Mouse (Mus musculus) CH12.LX (cell line): ENCODE measurements around the gene Myrip. TPM values are rescaled to one million over a fixed set of nuclear protein-coding genes. Genes with fewer than 3 reads are reported as not detected.
A peak's percentile ranks its signal among the peaks of the same experiment; 100 is the strongest.

Source experiments
- DNase-seq: peaks from one replicate; pipeline ENCODE4 v3.0.0-alpha.2; 2013; ENCODE audit errors: extremely low read depth
- H3K27ac ChIP-seq: 2 replicates; pipeline ENCODE4 v1.5.1; 2012; ENCODE audit warnings: low read depth, mild to moderate bottlenecking, control low read depth, moderate library complexity; ENCODE audit not compliant: insufficient read depth
- H3K27me3 ChIP-seq: replicated peaks from 2 replicates; pipeline ENCODE3; 2012; ENCODE audit warnings: inconsistent platforms
- H3K36me3 ChIP-seq, 2 experiments: replicated peaks in 1 of 2; 2 replicates each; pipeline versions ENCODE3 to v1.6.1; 2012; ENCODE audit warnings: inconsistent platforms in 1 of 2, low read length in 1 of 2, mild to moderate bottlenecking in 1 of 2, mixed read lengths in 1 of 2, moderate library complexity in 1 of 2; ENCODE audit not compliant: control insufficient read depth in 1 of 2, insufficient read depth in 1 of 2
- H3K4me1 ChIP-seq, 2 experiments: 2 replicates each; pipeline ENCODE4 v1.6.1; 2012; ENCODE audit warnings: inconsistent platforms in 1 of 2, moderate library complexity in 1 of 2; ENCODE audit not compliant: insufficient read depth in 2 of 2, control insufficient read depth in 1 of 2
- H3K4me2 ChIP-seq: 2 replicates; pipeline ENCODE4 v1.6.1; 2012; ENCODE audit warnings: low read depth, mild to moderate bottlenecking, control low read depth; ENCODE audit not compliant: poor library complexity, insufficient read depth, severe bottlenecking
- H3K4me3 ChIP-seq, 3 experiments: fragments of 150-350 bp in 1 of 3; sonication (generic) in 1 of 3; replicated peaks in 1 of 3; 2 replicates each; pipeline versions ENCODE3 to v1.5.1; 2011 to 2012; ENCODE audit warnings: low read depth in 2 of 3, low read length in 2 of 3, mild to moderate bottlenecking in 2 of 3, moderate library complexity in 2 of 3, control low read depth in 1 of 3, improper control_type of control experiment in 1 of 3, inconsistent platforms in 1 of 3, mixed read lengths in 1 of 3; ENCODE audit not compliant: poor library complexity in 1 of 3
- H3K79me2 ChIP-seq: replicated peaks from 2 replicates; pipeline ENCODE4 v1.6.1; 2012; ENCODE audit warnings: mild to moderate bottlenecking, moderate library complexity; ENCODE audit not compliant: control insufficient read depth, poor library complexity, insufficient read depth, severe bottlenecking; ENCODE audit errors: extremely low read depth
- H3K9ac ChIP-seq: 2 replicates; pipeline ENCODE4 v1.6.1; 2012; ENCODE audit warnings: low read depth, mild to moderate bottlenecking, control low read depth, moderate library complexity; ENCODE audit not compliant: insufficient read depth
- H3K9me3 ChIP-seq: replicated peaks from 2 replicates; pipeline ENCODE3; 2012; ENCODE audit warnings: low read length, inconsistent platforms, mixed read lengths
- BHLHE40 ChIP-seq: IDR thresholded peaks from 2 replicates; pipeline ENCODE4 v1.6.1; 2011; ENCODE audit warnings: mild to moderate bottlenecking, low read depth, low read length, improper control_type of control experiment
- CHD2 ChIP-seq: IDR thresholded peaks from 2 replicates; pipeline ENCODE4 v1.6.1; 2011; ENCODE audit warnings: low read length, improper control_type of control experiment
- CTCF ChIP-seq, 2 experiments: IDR thresholded peaks in 1 of 2; conservative IDR thresholded peaks in 1 of 2; 2 replicates each; pipeline ENCODE4 v1.5.1; 2011 to 2012; ENCODE audit warnings: low read depth in 2 of 2, low read length in 2 of 2, improper control_type of control experiment in 1 of 2, inconsistent platforms in 1 of 2, mild to moderate bottlenecking in 1 of 2, moderate library complexity in 1 of 2
- ELF1 ChIP-seq: IDR thresholded peaks from 2 replicates; pipeline ENCODE4 v1.6.1; 2014; ENCODE audit warnings: low read depth, mild to moderate bottlenecking, inconsistent platforms, low read length, improper control_type of control experiment
- EP300 ChIP-seq: IDR thresholded peaks from 2 replicates; pipeline ENCODE4 v1.6.1; 2011; ENCODE audit warnings: low read length, improper control_type of control experiment
- ETS1 ChIP-seq: conservative IDR thresholded peaks from 2 replicates; pipeline ENCODE4 v1.6.1; 2012; ENCODE audit warnings: low read depth, mild to moderate bottlenecking, inconsistent platforms, low read length, improper control_type of control experiment, moderate library complexity
- GABPA ChIP-seq: IDR thresholded peaks from 2 replicates; pipeline ENCODE4 v1.6.1; 2012; ENCODE audit warnings: low read depth, low read length, improper control_type of control experiment, inconsistent platforms; ENCODE audit not compliant: insufficient replicate concordance
- IRF4 ChIP-seq: IDR thresholded peaks from 2 replicates; pipeline ENCODE4 v1.6.1; 2014; ENCODE audit warnings: low read depth, mild to moderate bottlenecking, inconsistent platforms, low read length, improper control_type of control experiment
- JUND ChIP-seq: conservative IDR thresholded peaks from 2 replicates; pipeline ENCODE4 v1.6.1; 2011; ENCODE audit warnings: low read depth, low read length, improper control_type of control experiment
- KAT2A ChIP-seq: IDR thresholded peaks from 2 replicates; pipeline ENCODE4 v1.6.1; 2012; ENCODE audit warnings: low read length, improper control_type of control experiment, inconsistent platforms; ENCODE audit not compliant: insufficient replicate concordance
- MAFK ChIP-seq: IDR thresholded peaks from 2 replicates; pipeline ENCODE4 v1.6.1; 2011; ENCODE audit warnings: low read length, improper control_type of control experiment; ENCODE audit not compliant: insufficient replicate concordance
- MAX ChIP-seq: IDR thresholded peaks from 2 replicates; pipeline ENCODE4 v1.6.1; 2011; ENCODE audit warnings: low read length, improper control_type of control experiment
- MAZ ChIP-seq: IDR thresholded peaks from 2 replicates; pipeline ENCODE4 v1.6.1; 2012; ENCODE audit warnings: low read depth, mild to moderate bottlenecking, inconsistent platforms, low read length, improper control_type of control experiment, moderate library complexity
- MXI1 ChIP-seq: IDR thresholded peaks from 2 replicates; pipeline ENCODE4 v1.6.1; 2011; ENCODE audit warnings: mild to moderate bottlenecking, low read depth, low read length, improper control_type of control experiment
- MYC ChIP-seq: IDR thresholded peaks from 2 replicates; pipeline ENCODE4 v1.6.1; 2011; ENCODE audit warnings: low read depth, mild to moderate bottlenecking, improper control_type of control experiment, low read length
- NELFE ChIP-seq: IDR thresholded peaks from 2 replicates; pipeline ENCODE4 v1.6.1; 2011; ENCODE audit warnings: low read depth, low read length, improper control_type of control experiment
- PAX5 ChIP-seq: IDR thresholded peaks from 2 replicates; pipeline ENCODE4 v1.6.1; 2012; ENCODE audit warnings: low read length, inconsistent platforms, mixed read lengths
- POLR2A ChIP-seq: IDR thresholded peaks from 2 replicates; pipeline ENCODE4 v1.6.1; 2011; ENCODE audit warnings: low read depth, mild to moderate bottlenecking, improper control_type of control experiment, low read length
- POLR2AphosphoS2 ChIP-seq: IDR thresholded peaks from 2 replicates; pipeline ENCODE4 v1.6.1; 2011; ENCODE audit warnings: low read depth, low read length, improper control_type of control experiment
- RAD21 ChIP-seq: IDR thresholded peaks from 2 replicates; pipeline ENCODE4 v1.6.1; 2011; ENCODE audit warnings: low read depth, mild to moderate bottlenecking, low read length, improper control_type of control experiment, moderate library complexity
- RCOR1 ChIP-seq: conservative IDR thresholded peaks from 2 replicates; pipeline ENCODE4 v1.6.1; 2012; ENCODE audit warnings: low read depth, mild to moderate bottlenecking, inconsistent platforms, low read length, improper control_type of control experiment
- SMC3 ChIP-seq: IDR thresholded peaks from 2 replicates; pipeline ENCODE4 v1.6.1; 2011; ENCODE audit warnings: low read depth, low read length, improper control_type of control experiment
- TBP ChIP-seq: conservative IDR thresholded peaks from 2 replicates; pipeline ENCODE4 v1.6.1; 2011; ENCODE audit warnings: low read depth, low read length, improper control_type of control experiment
- TCF12 ChIP-seq: IDR thresholded peaks from 2 replicates; pipeline ENCODE4 v1.6.1; 2014; ENCODE audit warnings: low read depth, mild to moderate bottlenecking, inconsistent platforms, low read length, improper control_type of control experiment
- UBTF ChIP-seq: IDR thresholded peaks from 2 replicates; pipeline ENCODE4 v1.6.1; 2012; ENCODE audit warnings: low read depth, mild to moderate bottlenecking, inconsistent platforms, low read length, improper control_type of control experiment, moderate library complexity
- USF1 ChIP-seq: IDR thresholded peaks from 2 replicates; pipeline ENCODE4 v1.6.1; 2014; ENCODE audit warnings: low read depth, mild to moderate bottlenecking, inconsistent platforms, low read length, improper control_type of control experiment
- ZC3H11A ChIP-seq: IDR thresholded peaks from 2 replicates; pipeline ENCODE4 v1.6.1; 2012; ENCODE audit warnings: low read depth, mild to moderate bottlenecking, inconsistent platforms, low read length, improper control_type of control experiment
- ZNF384 ChIP-seq: IDR thresholded peaks from 2 replicates; pipeline ENCODE4 v1.6.1; 2012; ENCODE audit warnings: low read depth, low read length, improper control_type of control experiment, inconsistent platforms
- dilution Hi-C: fragments of 300-500 bp; cut with MboI; formaldehyde crosslinking; loops from 2 replicates; pipeline ENCODE4 v1.14.3; 2020; ENCODE audit warnings: low sequenced_read_pairs; ENCODE audit not compliant: extremely low pct_unique_long_range_greater_than_20kb, extremely low pct_ligation_motif_present
- in situ Hi-C: fragments of 300-500 bp; cut with MboI; formaldehyde crosslinking; loops from 3 replicates; pipeline ENCODE4 v1.14.3; 2019; ENCODE audit warnings: low sequenced_read_pairs, low pct_ligation_motif_present, low pct_unique_long_range_greater_than_20kb, mixed read lengths
- polyA plus RNA-seq: library from polyadenylated mRNA; unstranded; fragments of >175 nt; gene quantifications from 2 replicates; pipeline ENCODE4 v1.2.1, GENCODE M21; 2012; ENCODE audit warnings: low read depth; ENCODE audit not compliant: insufficient read length
- total RNA-seq, 2 experiments: library from RNA; depleted of rRNA; stranded (reverse); fragments of 300-350 nt in 1 of 2; fragments of >200 nt in 1 of 2; gene quantifications; 2 replicates each; pipeline ENCODE4 v1.2.3; 2012 to 2014

Myrip gene
- total and polyA plus RNA-seq, 3 experiments = not detected

DNA sequence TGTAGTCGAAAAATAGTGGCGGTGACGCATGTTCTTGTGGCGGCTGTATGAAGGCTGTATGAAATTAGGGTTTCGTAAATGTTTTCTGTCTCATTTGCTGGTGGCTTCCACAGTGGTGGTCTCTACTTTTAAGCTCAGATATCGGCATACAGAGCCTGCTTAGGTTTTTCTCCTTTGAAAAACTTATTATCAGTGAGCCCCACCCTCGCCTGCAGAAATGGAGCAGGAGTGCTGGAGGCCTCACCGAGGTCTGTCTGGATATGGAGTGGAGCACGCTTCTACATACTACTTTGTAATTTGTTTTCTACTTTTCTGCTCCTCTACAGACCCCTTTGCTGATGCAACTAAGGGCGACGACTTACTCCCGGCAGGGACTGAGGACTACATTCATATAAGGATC lies 192.5 kb downstream of the Myrip start:
- in situ Hi-C loops (no loop called here), dilution Hi-C loops (no loop called here)
- Histone ChIP-seq H3K27ac (no peak overlapping the region), H3K27me3 (no peaks in the 10 kb centered on the region), H3K36me3 (peaks cover 22 to 37% of the 10 kb centered on the region in 2 experiments), H3K9ac (peak overlapping the region; percentile 97; the same call in 1 of the 2 replicates), H3K79me2 (no peaks in the 10 kb centered on the region; the same call in 1 of the 2 replicates), H3K9me3 (no peaks in the 10 kb centered on the region), H3K4me1 (peaks cover 0 to 13% of the 10 kb centered on the region in 2 experiments; a peak in 3 of 4 replicates), H3K4me3 (peak overlapping the region; percentile 35 to 90 (median 74)), H3K4me2 (peak overlapping the region; percentile 97)
- TF ChIP-seq MAFK (no peak), POLR2AphosphoS2 (no peak), USF1 (no peak), KAT2A (no peak), SMC3 (no peak), RAD21 (no peak), TBP (no peak), RCOR1 (no peak), TCF12 (no peak), PAX5 (no peak), MAZ (no peak), POLR2A (no peak), EP300 (no peak), ELF1 (no peak), UBTF (no peak), CTCF (conservative IDR thresholded peaks at IDR 0.05 in 1 of 2, IDR thresholded peaks at IDR 0.05 in 1 of 2; ENCODE audit: low read depth in 2 of 2, low read length in 2 of 2) (no peak), ZNF384 (no peak), GABPA (no peak), CHD2 (no peak)
- no peak for DNase-seq

GRCm38 (mm10) chr9:120496691-120497090 lies 195.4 kb downstream of the Myrip start:
- Histone ChIP-seq H3K27me3 (no peaks in the 10 kb centered on the region), H3K4me1 (peaks cover 0 to 11% of the 10 kb centered on the region in 2 experiments; a peak in 3 of 4 replicates), H3K4me3 (no peak overlapping the region), H3K9ac (no peak overlapping the region), H3K36me3 (peaks cover 22 to 37% of the 10 kb centered on the region in 2 experiments), H3K79me2 (no peaks in the 10 kb centered on the region; the same call in 1 of the 2 replicates), H3K27ac (no peak overlapping the region), H3K4me2 (no peak overlapping the region), H3K9me3 (no peaks in the 10 kb centered on the region)
- in situ Hi-C loops = loop anchor here (5.0 kb wide), 1 partner anchor 64 kb away; no protein-coding TSS in a partner anchor
- peak; percentile 73 for DNase-seq
- TF ChIP-seq JUND (no peak), TBP (no peak), CHD2 (no peak), SMC3 (peak; percentile 97), USF1 (no peak), ETS1 (no peak), BHLHE40 (no peak), MYC (0 out of 2 replicates have a peak, but pooled peaks have one; percentile 52), IRF4 (peak; percentile 26; the same call in 1 of the 2 replicates), RAD21 (peak; percentile 94), ZNF384 (no peak), NELFE (peak; percentile 45; the same call in 1 of the 2 replicates), RCOR1 (0 out of 2 replicates have a peak, but pooled peaks have one; percentile 46), PAX5 (no peak), ELF1 (0 out of 2 replicates have a peak, but pooled peaks have one; percentile 24), MAZ (0 out of 2 replicates have a peak, but pooled peaks have one; percentile 42), MAX (peak; percentile 53; the same call in 1 of the 2 replicates), CTCF (conservative IDR thresholded peaks at IDR 0.05 in 1 of 2, IDR thresholded peaks at IDR 0.05 in 1 of 2; ENCODE audit: low read depth in 2 of 2, low read length in 2 of 2) (peak; percentile 91 to 97), MXI1 (no peak), ZC3H11A (peak; percentile 77), POLR2AphosphoS2 (no peak), UBTF (no peak)
- dilution Hi-C loops = no loop called here
